Mouse (Mus musculus) kidney, postnatal 25 days (tissue): Measurements from ENCODE around the gene Tfr2.
"Not testable (repeated sequence)": the region's sequence is repeated elsewhere in the genome, so short reads cannot be mapped to it uniquely, and the experiment has no call there.

Experiments used
- DNase-seq, 2 experiments: peaks; one replicate each; pipeline ENCODE4 v3.0.0; 2021; ENCODE audit warnings: mixed read lengths in 2 of 2

Gene Tfr2

DNA sequence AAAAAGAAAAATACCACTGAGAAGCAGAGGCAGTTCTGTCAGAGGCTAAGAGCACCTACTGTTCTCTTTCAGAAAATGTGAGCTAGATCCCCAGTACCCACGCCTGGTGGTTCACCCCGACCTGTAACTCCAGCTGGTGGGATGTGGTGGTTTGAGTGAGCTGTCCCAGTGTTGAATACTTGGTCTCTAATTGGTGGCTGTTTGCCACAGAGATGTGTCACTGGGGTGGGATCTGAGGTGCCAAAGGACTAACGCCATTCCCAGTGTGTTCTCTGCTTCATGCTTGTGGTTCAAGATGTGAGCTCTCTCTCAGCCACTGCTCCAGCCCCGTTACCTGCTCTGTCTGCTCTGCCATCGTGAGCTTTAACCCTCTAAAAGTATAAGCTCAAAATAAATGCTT is 20.9 kb downstream of the Tfr2 start:
- no peak for DNase-seq

DNA sequence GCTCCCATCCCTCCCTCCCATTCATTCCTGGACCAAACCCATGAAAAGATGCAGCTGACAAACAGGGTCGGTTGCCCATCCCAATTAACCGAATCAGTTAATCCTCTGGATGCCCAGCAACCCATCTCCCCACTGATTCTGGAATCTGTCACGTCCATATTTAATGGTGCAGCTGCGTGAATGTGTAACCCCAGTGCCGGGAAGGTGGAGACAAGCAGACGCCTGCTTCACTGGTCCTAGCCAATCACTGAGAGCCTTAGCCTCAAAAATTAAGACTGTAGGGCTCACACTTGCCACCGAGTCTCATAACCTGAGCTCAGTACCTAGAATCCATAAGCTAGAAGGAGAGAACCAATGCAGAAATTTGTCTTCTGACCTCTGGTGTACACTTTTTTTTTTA is 26.3 kb downstream of the Tfr2 start:
- no peak for DNase-seq

GRCm38 (mm10) chr5:137596601-137597261 is 27.1 kb downstream of the Tfr2 start:
- DNase-seq: no peak

GRCm38 (mm10) chr5:137597625-137598024 is 28.0 kb downstream of the Tfr2 start:
- no peak for DNase-seq

DNA sequence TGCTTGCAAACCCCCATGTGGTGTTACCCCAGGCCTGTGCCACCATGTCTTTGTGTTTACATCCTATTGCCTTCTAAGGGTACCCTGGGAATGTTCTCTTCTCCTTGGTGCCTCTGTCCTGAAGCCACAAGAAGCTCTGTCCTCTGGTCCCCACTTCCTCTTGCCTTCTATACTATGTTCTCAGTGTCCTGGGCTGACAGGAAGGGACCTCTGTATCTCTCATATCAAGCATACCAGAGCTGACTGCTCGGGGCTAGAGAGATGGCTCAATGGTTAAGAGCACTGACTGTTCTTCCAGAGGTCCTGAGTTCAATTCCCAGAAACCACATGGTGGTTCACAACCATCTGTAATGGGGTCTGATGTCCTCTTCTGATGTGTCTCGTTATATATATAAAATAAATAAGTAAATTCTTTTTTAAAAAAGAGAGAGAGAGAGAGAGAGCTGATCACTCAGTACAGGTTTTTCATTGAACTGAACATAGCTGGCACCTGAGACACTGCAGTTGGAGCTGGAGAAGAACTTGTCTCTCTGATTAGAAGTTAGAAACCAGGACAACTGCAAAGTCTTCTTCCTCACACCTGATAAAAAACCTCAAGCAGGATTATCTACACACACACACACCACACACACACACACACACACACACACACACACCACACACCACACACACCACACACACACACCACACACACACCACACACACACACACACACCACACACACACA is 28.6 kb downstream of the Tfr2 start:
- no peak for DNase-seq

DNA sequence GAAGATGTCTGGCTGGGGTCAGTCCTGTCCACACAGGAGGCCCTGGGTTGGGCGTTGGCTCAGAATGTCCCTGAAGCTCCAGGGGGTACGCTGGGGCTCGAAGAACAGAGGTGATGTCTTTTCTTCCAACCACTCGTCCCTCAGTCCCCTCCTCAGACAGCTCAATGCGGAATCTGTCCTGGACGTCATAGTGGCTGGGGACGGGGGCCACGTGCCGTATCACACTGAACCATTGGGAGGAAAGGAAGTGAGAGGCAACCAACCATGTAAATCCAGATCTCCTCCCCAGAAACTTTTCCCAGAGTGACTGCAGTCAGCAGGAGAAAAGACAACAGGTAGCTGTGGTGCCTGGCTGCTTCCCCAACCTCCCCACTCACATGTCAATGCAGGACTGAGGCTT is 30.0 kb downstream of the Tfr2 start:
- no peak for DNase-seq

DNA sequence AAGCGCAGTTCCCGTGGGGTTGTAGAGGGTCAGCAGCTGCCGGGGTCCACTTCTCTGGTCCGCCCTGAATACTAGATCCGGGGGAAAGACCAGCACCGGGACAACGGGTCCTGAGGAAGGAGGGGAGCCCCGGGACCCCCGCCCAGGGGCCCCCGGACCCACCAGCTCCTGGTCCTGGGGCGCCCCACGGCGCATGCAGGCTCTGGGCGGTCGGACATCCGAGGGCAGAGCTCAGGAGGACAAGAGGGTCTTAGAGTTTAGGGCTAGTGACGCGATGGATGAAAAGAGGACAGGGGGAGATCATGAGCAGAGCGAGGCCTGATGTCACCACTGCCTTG is 30.6 kb downstream of the Tfr2 start:
- DNase-seq: no peak

DNA sequence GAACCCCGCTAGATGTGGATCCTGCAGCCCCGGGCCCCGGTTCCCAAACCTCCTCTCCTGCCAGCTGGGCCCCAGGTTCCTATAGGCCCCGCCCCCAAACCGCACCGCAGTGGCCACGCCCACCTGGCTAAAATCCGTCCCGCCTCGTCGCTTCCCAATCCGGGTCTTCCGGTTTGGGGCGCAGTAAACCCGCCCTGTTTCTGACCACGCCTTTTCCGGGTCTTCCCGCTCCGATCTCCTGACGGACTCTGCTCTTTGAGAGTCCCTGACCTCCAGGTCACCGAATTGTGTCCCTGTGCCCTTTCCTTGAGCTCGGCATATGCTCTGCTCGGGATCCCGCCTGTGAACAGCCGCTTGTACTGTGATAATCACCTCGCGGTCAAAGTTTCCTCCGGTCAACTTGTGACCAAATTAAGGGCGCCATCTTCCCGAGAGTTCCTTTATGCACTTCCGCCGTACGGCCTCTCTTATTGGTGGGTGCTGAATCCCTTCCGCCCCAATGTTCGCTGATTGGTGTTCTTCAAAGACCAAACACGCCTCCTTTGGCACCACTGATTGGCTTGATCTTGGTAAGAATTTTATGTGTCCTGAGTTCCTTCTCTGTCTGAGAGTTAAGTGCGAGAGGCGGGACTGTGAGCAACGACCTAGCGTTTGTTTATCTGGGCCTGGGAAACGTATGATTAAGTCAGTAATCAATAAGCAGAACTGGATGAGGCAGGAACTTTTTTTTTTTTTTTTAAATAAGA is 31.2 kb downstream of the Tfr2 start, which contains the start of gene Mospd3:
Mospd3 (minus strand) TSS at position 440 of the 746 bp plus-strand sequence.
- peak; percentile 97 to 98 for DNase-seq

DNA sequence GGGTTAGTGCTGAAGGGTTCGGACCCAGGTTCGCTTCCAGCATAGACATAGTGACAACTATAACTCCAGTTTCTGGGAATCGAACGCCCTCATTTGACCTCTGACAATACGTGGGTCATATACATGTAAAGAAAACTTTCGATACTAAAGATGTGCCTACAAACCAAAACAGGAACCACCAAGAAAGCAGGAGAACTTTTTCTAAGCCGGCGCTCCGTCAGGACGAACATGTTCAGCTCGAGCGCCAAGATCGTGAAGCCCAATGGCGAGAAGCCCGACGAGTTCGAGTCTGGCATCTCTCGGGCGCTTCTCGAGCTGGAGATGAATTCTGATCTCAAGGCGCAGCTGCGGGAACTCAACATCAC is 31.7 kb downstream of the Tfr2 start:
- peak in 1 of 2 experiments; percentile 37 for DNase-seq

DNA sequence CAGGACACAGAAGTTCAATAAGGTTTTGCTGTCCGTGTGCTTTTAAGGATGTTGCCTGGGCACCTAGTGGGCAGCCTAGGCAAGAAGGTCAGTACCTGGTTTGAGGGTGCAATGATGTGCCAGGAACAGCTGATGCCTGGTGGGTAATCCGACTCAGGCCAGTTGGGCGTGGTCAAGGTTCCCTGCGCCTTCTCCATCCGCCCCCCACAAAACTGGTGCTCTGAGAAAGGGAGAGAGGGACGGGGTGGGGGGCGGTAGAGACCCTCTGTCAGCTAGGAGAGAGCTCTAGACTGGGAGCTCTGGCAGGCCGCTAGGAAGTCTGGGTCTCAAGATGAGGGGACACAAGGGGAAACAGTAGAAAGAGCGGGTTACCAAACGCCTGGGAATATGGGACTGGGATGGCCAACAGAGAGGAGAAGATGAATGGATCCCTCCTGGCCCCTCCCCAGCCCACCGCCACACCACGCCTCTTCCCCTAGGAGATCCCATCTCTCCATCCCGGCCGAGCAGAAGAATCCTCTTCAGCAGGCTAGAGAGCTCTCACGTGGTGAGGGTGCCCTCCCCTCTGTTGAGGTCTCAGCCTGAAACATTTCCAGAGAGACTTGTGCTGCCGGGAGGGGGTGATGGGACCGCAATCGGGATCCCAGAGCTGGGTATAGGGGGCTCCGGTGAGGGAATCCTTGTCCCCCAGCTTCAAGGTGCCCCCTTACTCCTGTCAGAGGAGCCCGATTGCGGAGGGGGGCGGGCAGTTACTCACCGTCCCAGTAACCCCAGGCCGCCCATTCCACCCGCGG is 38.4 kb downstream of the Tfr2 start:
- no peak for DNase-seq

DNA sequence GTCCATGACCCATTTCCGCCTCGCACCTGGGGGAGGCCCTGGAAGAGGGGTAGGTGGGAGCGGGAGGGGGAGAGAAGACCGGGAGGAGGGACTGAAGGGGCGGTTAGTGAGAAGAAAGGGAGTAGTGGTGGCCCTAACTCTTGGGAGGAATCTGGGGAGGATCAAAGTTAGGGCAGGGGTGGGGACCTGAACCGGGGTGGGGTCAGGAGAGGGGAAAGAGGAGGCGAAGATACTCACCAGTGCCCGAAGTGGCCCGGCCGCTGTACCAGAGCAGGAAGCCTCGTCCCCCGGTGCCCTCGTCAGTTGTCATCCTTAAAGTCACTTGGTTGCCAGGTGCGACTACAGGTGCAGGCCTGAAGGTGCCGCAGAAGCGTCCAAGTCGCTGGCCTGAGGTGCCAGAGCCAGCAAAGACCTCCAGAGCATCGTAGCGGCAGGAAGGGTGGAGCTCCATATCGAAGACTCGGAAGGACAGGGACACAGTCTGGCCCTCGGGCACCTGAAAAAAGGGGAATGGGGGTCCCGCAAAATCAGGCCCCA is 39.1 kb downstream of the Tfr2 start:
- DNase-seq: no peak

GRCm38 (mm10) chr5:137609292-137609691 is 39.7 kb downstream of the Tfr2 start:
- DNase-seq: no peak

DNA sequence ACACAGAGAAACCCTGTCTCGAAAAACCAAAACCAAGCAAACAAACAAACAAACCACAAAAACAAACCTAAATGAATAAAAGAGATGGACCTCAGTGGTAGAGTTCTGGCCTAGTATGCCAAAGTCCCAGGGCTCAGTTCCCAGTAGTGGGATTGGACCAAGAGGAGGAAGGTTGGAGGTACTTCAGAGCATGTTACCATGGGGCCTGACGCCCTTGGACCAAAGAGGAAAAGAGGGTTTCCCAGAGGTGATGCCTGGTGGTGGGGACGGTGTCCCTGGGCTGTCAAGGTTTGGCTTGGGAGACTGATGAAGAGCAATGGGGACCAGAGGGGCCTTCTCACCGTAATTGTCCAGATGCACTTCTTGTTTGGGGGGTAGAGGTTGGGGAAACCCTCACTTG is 40.4 kb downstream of the Tfr2 start:
- DNase-seq: no peak

GRCm38 (mm10) chr5:137610548-137611244 is 41.1 kb downstream of the Tfr2 start:
- peak; percentile 82 to 91 for DNase-seq

DNA sequence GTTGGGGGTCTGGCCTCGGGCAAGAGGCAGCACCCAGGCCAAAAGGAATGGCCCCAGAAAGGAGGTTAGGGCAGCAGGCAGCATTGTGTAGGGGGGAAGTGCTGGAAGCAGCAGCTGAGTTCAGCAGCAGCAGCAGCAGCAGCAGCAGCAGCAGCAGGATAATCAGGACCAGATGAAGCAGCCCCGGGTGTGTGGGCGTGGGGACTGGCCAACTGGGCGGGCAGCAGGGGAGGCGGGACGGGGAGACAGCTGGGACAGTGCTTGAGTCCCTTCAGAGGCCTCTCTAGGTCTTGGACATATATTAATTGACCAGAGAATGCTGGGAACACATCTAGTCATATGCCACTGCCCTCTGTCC is 41.6 kb downstream of the Tfr2 start:
- DNase-seq: peak; percentile 46 to 73

GRCm38 (mm10) chr5:137613076-137613475 is 43.4 kb downstream of the Tfr2 start:
- peak in 1 of 2 experiments; percentile 43 for DNase-seq

GRCm38 (mm10) chr5:137613550-137613949 is 43.9 kb downstream of the Tfr2 start, which contains the start of gene Pcolce:
Gene Pcolce (minus strand): TSS chr5:137613784.
- peak in 1 of 2 experiments; percentile 62 for DNase-seq

DNA sequence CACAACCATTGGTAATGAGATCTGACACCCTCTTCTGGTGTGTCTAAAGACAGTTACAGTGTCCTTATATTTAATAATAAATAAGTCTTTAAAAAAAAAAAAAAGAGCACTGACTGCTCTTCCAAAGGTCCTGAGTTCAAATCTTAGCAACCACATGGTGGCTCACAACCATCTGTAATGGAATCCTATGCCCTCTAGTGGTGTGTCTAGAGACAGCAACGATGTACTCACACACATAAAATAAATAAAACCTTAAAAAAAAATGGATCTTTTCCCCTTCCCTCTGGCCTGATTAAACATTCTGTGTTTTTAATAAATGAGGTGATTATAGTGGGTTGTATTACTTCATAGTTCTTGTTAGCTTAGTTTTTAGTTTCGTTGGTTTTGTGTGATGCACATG is 45.3 kb downstream of the Tfr2 start:
- DNase-seq: not testable (repeated sequence)

- DNase-seq: peak in 1 of 2 experiments; percentile 18
Measured at GRCm38 (mm10) chr5:137615347-137615746, 45.7 kb downstream of the Tfr2 start.

DNA sequence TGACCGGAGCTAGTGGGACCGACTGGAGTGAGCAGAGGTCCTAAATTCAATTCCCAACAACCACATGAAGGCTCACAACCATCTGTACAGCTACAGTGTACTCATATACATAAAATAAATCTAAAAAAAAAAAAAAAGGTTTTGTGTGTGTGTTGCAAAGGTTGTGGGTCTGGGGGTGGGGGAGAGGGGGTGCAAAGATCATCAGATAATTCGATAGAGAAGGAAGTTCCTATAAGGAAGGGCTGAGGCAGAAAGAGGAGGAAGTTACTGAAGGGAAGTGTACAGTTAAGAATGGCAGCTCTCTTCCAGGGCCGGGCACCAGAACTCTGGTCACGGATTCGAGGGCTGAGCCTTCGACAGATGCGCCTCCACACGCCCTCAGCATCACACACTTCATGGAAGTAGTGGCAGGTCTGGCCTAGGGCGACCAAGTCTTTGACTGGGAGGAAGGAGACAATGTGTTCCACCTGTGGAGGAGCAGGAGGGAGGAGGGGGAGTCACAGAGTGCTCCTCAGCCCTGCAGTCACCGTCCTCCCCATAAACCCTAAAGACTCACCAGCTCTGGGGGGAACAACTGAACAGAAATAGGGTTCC is 54.4 kb downstream of the Tfr2 start:
- DNase-seq: no peak

DNA sequence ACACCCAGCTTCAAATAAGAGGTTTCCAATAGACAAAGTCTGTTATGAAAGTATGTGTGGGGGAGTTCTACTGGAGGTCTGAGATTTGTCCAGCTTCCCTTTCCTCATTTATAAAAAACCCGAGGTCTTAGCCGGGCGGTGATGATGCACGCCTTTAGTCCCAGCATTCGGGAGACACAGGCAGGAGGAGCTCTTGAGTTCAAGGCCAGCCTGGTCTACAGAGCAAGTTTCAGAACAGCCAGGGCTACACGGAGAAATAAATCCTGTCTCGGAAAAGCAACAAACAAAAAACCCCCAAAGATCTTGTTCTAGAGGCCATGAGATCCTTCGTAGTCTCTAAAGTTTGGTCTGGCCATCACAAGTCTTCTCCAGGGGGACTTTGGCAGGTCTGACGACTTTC is 58.4 kb downstream of the Tfr2 start:
- DNase-seq: peak in 1 of 2 experiments; percentile 45
